Mouse (Mus musculus): ENCODE measurements at regions not wholly inside any gene's neighbourhood (a gene's known extent, or its start where the extent isn't known, plus 50 kb on each side); places are given as distances from the start of the nearest gene placed in this dataset.

GRCm38 (mm10) chr3:104297112-104297511 is 76.9 kb upstream of the Magi3 start:
- DNase-seq (ENCODE audit: extremely low spot score in 1 of 2, low spot score in 1 of 2) = no peak

DNA sequence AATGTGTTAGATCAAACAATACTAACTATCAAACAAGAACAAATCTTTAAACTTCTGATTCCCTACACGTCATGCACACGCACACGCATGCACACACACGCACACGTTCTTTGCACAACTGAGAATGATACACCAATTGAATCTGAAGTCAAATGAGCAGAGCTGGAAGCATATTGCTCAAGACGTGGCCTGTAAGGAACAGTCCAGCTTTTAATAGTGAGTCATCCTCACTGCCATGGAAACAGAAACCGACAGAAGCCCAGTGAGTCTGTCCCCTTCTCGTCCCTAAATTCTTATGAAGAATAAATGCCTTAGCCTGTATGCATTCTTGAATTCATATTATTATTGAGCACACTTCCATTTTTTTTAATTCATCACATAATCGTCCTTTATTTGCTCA is 75.7 kb upstream of the Magi3 start:
- DNase-seq (ENCODE audit: extremely low spot score in 1 of 2, low spot score in 1 of 2) = no peak

DNA sequence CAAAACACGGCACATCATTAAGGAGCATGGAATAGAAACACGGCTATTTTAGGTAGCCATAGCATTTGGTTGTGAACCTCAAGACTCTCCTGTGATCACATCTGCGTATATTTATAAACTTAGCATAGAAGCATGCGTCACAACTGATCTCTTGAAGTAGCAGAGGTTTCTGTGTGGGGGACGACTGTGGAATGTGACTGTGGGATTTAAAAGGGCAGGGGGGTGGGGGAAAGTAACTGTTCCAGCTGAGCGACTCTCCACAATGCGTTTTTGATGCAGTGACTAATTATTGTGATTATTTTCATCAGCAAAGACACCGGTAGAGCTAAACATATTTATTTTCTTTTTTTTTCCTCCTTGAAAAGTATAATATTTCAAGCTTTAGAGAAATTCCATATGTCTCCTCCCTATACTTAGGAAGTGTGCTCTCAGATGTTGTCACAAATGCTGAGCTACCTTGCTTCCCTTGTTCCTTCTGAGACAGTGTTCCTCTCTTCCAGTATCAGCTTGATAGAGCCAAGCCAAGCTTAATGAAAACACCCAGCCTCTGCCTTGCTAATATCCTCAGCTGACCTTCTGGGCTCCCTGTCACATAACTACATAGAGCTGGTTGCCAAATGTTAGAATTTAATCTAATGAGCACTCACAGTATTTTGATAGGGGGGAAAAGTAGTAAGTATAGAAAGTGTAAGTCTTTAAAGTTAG is 75.0 kb upstream of the Magi3 start:
- peak; percentile 17 to 43 for DNase-seq (ENCODE audit: extremely low spot score in 1 of 2, low spot score in 1 of 2)

DNA sequence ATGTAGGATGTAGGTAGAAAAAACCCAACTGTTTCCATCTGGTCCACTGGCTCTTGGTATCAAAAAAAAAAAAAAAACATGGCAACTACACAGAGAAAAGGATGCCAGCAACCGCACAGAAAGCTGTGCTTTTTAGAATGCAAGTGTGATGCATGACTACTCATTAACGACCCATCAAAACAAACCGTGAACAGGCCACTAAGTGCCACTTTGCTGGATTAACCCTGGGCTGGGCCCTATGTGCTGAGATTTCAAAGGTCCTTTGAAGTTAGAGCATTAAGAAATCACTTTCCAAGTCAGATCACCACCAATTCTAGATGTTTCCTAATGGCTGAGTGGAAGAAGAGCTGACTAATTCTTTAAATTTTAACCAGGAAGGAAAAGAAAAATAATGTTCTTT is 73.7 kb upstream of the Magi3 start:
- DNase-seq (ENCODE audit: extremely low spot score in 1 of 2, low spot score in 1 of 2) = no peak

- DNase-seq (ENCODE audit: extremely low spot score in 1 of 2, low spot score in 1 of 2) = no peak
Observed at GRCm38 (mm10) chr3:104288970-104289680, 69.0 kb upstream of the Magi3 start.

DNA sequence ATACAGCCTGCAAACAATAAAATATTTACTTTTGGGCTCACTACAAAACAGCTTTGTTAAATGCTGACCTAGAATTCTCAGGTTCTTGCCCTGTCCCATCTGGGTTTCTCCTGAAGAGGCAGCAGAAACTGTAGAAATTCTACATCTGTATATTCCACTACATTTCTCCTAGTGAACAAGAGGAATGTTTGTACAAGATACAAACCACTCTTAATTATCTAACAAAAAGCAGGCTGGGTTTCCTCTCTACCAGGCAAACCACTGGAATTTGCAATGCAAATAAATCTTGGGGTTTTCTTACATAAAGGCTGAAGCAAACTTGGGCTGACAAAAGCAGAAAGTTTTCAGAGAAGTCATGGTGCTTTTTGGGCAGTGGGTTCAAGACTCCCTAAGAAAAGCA is 67.7 kb upstream of the Magi3 start:
- DNase-seq (ENCODE audit: extremely low spot score in 1 of 2, low spot score in 1 of 2) = no peak

GRCm38 (mm10) chr3:104284961-104285360 is 64.8 kb upstream of the Magi3 start:
- no peak for DNase-seq (ENCODE audit: extremely low spot score in 1 of 2, low spot score in 1 of 2)

- DNase-seq (ENCODE audit: extremely low spot score in 1 of 2, low spot score in 1 of 2) = no peak
Observed at GRCm38 (mm10) chr3:104283855-104284254, 63.7 kb upstream of the Magi3 start.

DNA sequence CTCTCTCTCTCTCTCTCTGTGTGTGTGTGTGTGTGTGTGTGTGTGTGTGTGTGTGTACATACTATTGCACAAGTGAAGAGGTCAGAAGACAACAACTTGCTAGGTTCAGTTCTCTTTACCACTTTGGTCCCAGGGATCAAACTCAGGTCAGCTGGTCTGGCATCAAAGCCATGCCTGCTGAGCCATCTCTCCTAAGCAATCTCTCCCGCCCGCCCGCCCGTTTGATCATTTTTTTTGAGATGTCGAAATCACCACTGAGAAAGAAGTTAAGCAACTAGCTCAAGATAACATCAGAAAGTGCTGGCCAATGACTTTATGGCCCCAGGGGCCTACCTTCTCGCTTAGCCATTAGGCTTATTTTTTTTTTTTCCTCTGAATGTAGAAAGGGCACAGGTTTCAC is 59.3 kb upstream of the Magi3 start:
- DNase-seq (ENCODE audit: extremely low spot score in 1 of 2, low spot score in 1 of 2) = no peak

- no peak for DNase-seq (ENCODE audit: extremely low spot score in 1 of 2, low spot score in 1 of 2)
Observed at GRCm38 (mm10) chr3:104274718-104275302, 54.6 kb upstream of the Magi3 start.

- no peak for DNase-seq (ENCODE audit: extremely low spot score in 1 of 2, low spot score in 1 of 2)
Observed at GRCm38 (mm10) chr3:104274084-104274483, 53.9 kb upstream of the Magi3 start.
